Mouse (Mus musculus) MEL (cell line): ENCODE measurements at regions not wholly inside any gene's neighbourhood (a gene's known extent, or its start where the extent isn't known, plus 50 kb on each side); places are given as distances from the start of the nearest gene placed in this dataset.

Experiments
- CHD2 ChIP-seq: IDR thresholded peaks from 2 replicates; pipeline ENCODE4 v1.6.1; 2011; ENCODE audit warnings: low read length, improper control_type of control experiment
- CTCF ChIP-seq, 3 experiments: IDR thresholded peaks in 2 of 3; conservative IDR thresholded peaks in 1 of 3; 2 replicates each; pipeline ENCODE4 v1.5.1; 2011 to 2012; ENCODE audit warnings: low read length in 3 of 3, low read depth in 2 of 3, mild to moderate bottlenecking in 2 of 3, improper control_type of control experiment in 1 of 3, inconsistent platforms in 1 of 3, mixed read lengths in 1 of 3, moderate library complexity in 1 of 3; ENCODE audit not compliant: control insufficient read depth in 1 of 3, insufficient read depth in 1 of 3, poor library complexity in 1 of 3, severe bottlenecking in 1 of 3
- GABPA ChIP-seq: IDR thresholded peaks from 2 replicates; pipeline ENCODE4 v1.6.1; 2012; ENCODE audit warnings: low read depth, mild to moderate bottlenecking, inconsistent platforms, low read length, improper control_type of control experiment, moderate library complexity
- GATA1 ChIP-seq: IDR thresholded peaks from 2 replicates; pipeline ENCODE4 v1.6.1; 2011; ENCODE audit warnings: low read depth, low read length, improper control_type of control experiment
- JUND ChIP-seq: IDR thresholded peaks from 2 replicates; pipeline ENCODE4 v1.6.1; 2011; ENCODE audit warnings: low read depth, mild to moderate bottlenecking, improper control_type of control experiment, low read length
- MAX ChIP-seq: IDR thresholded peaks from 2 replicates; pipeline ENCODE4 v1.6.1; 2011; ENCODE audit warnings: low read length, improper control_type of control experiment
- NELFE ChIP-seq: IDR thresholded peaks from 2 replicates; pipeline ENCODE4 v1.6.1; 2011; ENCODE audit warnings: low read depth, low read length, improper control_type of control experiment
- ZKSCAN1 ChIP-seq: IDR thresholded peaks from 2 replicates; pipeline ENCODE4 v1.6.1; 2012; ENCODE audit warnings: low read depth, mild to moderate bottlenecking, inconsistent platforms, low read length, improper control_type of control experiment, moderate library complexity
- ZNF384 ChIP-seq: IDR thresholded peaks from 2 replicates; pipeline ENCODE4 v1.6.1; 2012; ENCODE audit warnings: low read depth, mild to moderate bottlenecking, inconsistent platforms, low read length, improper control_type of control experiment

DNA sequence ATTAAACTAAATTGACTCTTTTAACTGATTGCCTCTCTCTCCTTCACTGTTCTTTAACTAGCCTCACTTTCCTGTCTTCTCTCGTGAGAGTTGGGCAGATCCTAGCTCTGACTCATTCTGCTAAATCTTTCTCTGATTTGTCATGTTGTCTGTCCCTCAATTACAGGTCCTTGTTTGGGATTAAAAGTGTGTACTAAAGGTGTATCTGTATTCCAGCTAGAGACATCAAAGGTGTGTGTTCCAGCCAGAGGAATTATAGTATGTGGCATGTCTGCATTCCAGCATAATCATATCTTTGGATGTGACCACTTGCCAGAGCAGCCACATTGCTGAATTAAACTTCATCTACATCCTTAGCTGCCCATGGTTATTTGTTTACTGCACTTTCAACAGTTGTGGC lies 167.5 kb upstream of the Fam83b start:
- TF ChIP-seq GABPA = no peak
- TF ChIP-seq ZKSCAN1 = no peak
- TF ChIP-seq JUND = no peak
- no peak for TF ChIP-seq GATA1
- TF ChIP-seq CTCF (IDR thresholded peaks at IDR 0.05 in 2 of 3, conservative IDR thresholded peaks at IDR 0.05 in 1 of 3; ENCODE audit: control insufficient read depth in 1 of 3, insufficient read depth in 1 of 3, low read depth in 2 of 3, low read length in 3 of 3, poor library complexity in 1 of 3, severe bottlenecking in 1 of 3) = no peak
- no peak for TF ChIP-seq CHD2
- TF ChIP-seq ZNF384 = no peak
- no peak for TF ChIP-seq MAX
- no peak for TF ChIP-seq NELFE
